Mouse (Mus musculus) MEL (cell line): ENCODE data around the gene Nup88. TPM values are rescaled to one million over a fixed set of nuclear protein-coding genes. Genes with fewer than 3 reads are reported as not detected.

Experiments used
- DNase-seq: peaks from one replicate; pipeline ENCODE4 v3.0.0; 2011; ENCODE audit warnings: low read depth, low spot score
- H3K27ac ChIP-seq: 2 replicates; pipeline ENCODE4 v1.5.1; 2012; ENCODE audit warnings: low read depth, mild to moderate bottlenecking, control low read depth, low read length, moderate library complexity; ENCODE audit not compliant: control insufficient read depth
- H3K27me3 ChIP-seq, 2 experiments: fragments of 150-350 bp in 1 of 2; sonication (generic) in 1 of 2; 2 replicates each; pipeline ENCODE4 v1.6.1; 2012; ENCODE audit warnings: low read length in 2 of 2, mild to moderate bottlenecking in 2 of 2, improper control_type of control experiment in 1 of 2, moderate library complexity in 1 of 2; ENCODE audit not compliant: insufficient read depth in 2 of 2, control insufficient read depth in 1 of 2
- H3K36me3 ChIP-seq, 2 experiments: 2 replicates each; pipeline ENCODE4 v1.6.1; 2012 to 2014; ENCODE audit warnings: low read length in 2 of 2, improper control_type of control experiment in 1 of 2, inconsistent platforms in 1 of 2, mild to moderate bottlenecking in 1 of 2; ENCODE audit not compliant: insufficient read depth in 2 of 2, control insufficient read depth in 1 of 2
- H3K4me1 ChIP-seq, 2 experiments: fragments of 150-350 bp in 1 of 2; sonication (generic) in 1 of 2; 2 replicates each; pipeline ENCODE4 v1.6.1; 2012; ENCODE audit warnings: low read length in 2 of 2, improper control_type of control experiment in 1 of 2, mild to moderate bottlenecking in 1 of 2; ENCODE audit not compliant: insufficient read depth in 2 of 2, control insufficient read depth in 1 of 2
- H3K4me3 ChIP-seq, 2 experiments: fragments of 150-350 bp in 1 of 2; sonication (generic) in 1 of 2; 2 replicates each; pipeline ENCODE4 v1.5.1; 2012; ENCODE audit warnings: low read depth in 2 of 2, low read length in 2 of 2, mild to moderate bottlenecking in 2 of 2, moderate library complexity in 2 of 2, control low read depth in 1 of 2, improper control_type of control experiment in 1 of 2; ENCODE audit not compliant: control insufficient read depth in 1 of 2, insufficient read depth in 1 of 2
- H3K79me2 ChIP-seq: 2 replicates; pipeline ENCODE4 v1.6.1; 2012; ENCODE audit warnings: mild to moderate bottlenecking, low read length, moderate library complexity; ENCODE audit not compliant: control insufficient read depth, poor library complexity, insufficient read depth
- H3K9ac ChIP-seq: 2 replicates; pipeline ENCODE4 v1.6.1; 2012; ENCODE audit warnings: low read depth, mild to moderate bottlenecking, control low read depth, low read length, moderate library complexity; ENCODE audit not compliant: control insufficient read depth, poor library complexity, severe bottlenecking
- H3K9me3 ChIP-seq: fragments of 150-350 bp; sonication (generic); replicated peaks from 2 replicates; pipeline ENCODE4 v1.6.1; 2012; ENCODE audit warnings: mild to moderate bottlenecking, low read length, improper control_type of control experiment, moderate library complexity; ENCODE audit not compliant: insufficient read depth
- CHD1 ChIP-seq: IDR thresholded peaks from 2 replicates; pipeline ENCODE4 v1.6.1; 2012; ENCODE audit warnings: low read depth, mild to moderate bottlenecking, inconsistent platforms, low read length, improper control_type of control experiment
- CHD2 ChIP-seq: IDR thresholded peaks from 2 replicates; pipeline ENCODE4 v1.6.1; 2011; ENCODE audit warnings: low read length, improper control_type of control experiment
- CTCF ChIP-seq, 3 experiments: IDR thresholded peaks in 2 of 3; conservative IDR thresholded peaks in 1 of 3; 2 replicates each; pipeline ENCODE4 v1.5.1; 2011 to 2012; ENCODE audit warnings: low read length in 3 of 3, low read depth in 2 of 3, mild to moderate bottlenecking in 2 of 3, improper control_type of control experiment in 1 of 3, inconsistent platforms in 1 of 3, mixed read lengths in 1 of 3, moderate library complexity in 1 of 3; ENCODE audit not compliant: control insufficient read depth in 1 of 3, insufficient read depth in 1 of 3, poor library complexity in 1 of 3, severe bottlenecking in 1 of 3
- EP300 ChIP-seq, 2 experiments: IDR thresholded peaks; 2 replicates each; pipeline ENCODE4 v1.6.1; 2011; ENCODE audit warnings: improper control_type of control experiment in 2 of 2, low read length in 2 of 2, low read depth in 1 of 2, mild to moderate bottlenecking in 1 of 2
- ETS1 ChIP-seq: IDR thresholded peaks from 2 replicates; pipeline ENCODE4 v1.6.1; 2012; ENCODE audit warnings: low read depth, mild to moderate bottlenecking, inconsistent platforms, low read length, improper control_type of control experiment, moderate library complexity
- GABPA ChIP-seq: IDR thresholded peaks from 2 replicates; pipeline ENCODE4 v1.6.1; 2012; ENCODE audit warnings: low read depth, mild to moderate bottlenecking, inconsistent platforms, low read length, improper control_type of control experiment, moderate library complexity
- JUND ChIP-seq: IDR thresholded peaks from 2 replicates; pipeline ENCODE4 v1.6.1; 2011; ENCODE audit warnings: low read depth, mild to moderate bottlenecking, improper control_type of control experiment, low read length
- KAT2A ChIP-seq: conservative IDR thresholded peaks from 2 replicates; pipeline ENCODE4 v1.6.1; 2012; ENCODE audit warnings: low read depth, low read length, improper control_type of control experiment, inconsistent platforms
- MAFK ChIP-seq: IDR thresholded peaks from 2 replicates; pipeline ENCODE4 v1.6.1; 2011; ENCODE audit warnings: low read depth, mild to moderate bottlenecking, low read length, improper control_type of control experiment, borderline replicate concordance
- MAX ChIP-seq: IDR thresholded peaks from 2 replicates; pipeline ENCODE4 v1.6.1; 2011; ENCODE audit warnings: low read length, improper control_type of control experiment
- MXI1 ChIP-seq: IDR thresholded peaks from 2 replicates; pipeline ENCODE4 v1.6.1; 2011; ENCODE audit warnings: mild to moderate bottlenecking, low read depth, low read length, improper control_type of control experiment
- MYB ChIP-seq: IDR thresholded peaks from 2 replicates; pipeline ENCODE4 v1.6.1; 2011; ENCODE audit warnings: mild to moderate bottlenecking, low read depth, low read length, improper control_type of control experiment
- NRF1 ChIP-seq: IDR thresholded peaks from 2 replicates; pipeline ENCODE4 v1.6.1; 2014; ENCODE audit warnings: low read depth, mild to moderate bottlenecking, inconsistent platforms, low read length, improper control_type of control experiment, moderate library complexity; ENCODE audit not compliant: poor library complexity, insufficient read depth, severe bottlenecking
- POLR2AphosphoS2 ChIP-seq: IDR thresholded peaks from 2 replicates; pipeline ENCODE4 v1.6.1; 2011; ENCODE audit warnings: low read length, improper control_type of control experiment
- POLR2AphosphoS5 ChIP-seq: IDR thresholded peaks from 2 replicates; pipeline ENCODE4 v1.6.1; 2012; ENCODE audit warnings: low read depth, borderline replicate concordance, mild to moderate bottlenecking, inconsistent platforms, low read length, moderate library complexity, mixed read lengths
- RAD21 ChIP-seq: IDR thresholded peaks from 2 replicates; pipeline ENCODE4 v1.6.1; 2011; ENCODE audit warnings: mild to moderate bottlenecking, low read depth, low read length, improper control_type of control experiment
- SMC3 ChIP-seq: IDR thresholded peaks from 2 replicates; pipeline ENCODE4 v1.6.1; 2011; ENCODE audit warnings: low read depth, low read length, improper control_type of control experiment
- TAL1 ChIP-seq: IDR thresholded peaks from 2 replicates; pipeline ENCODE4 v1.6.1; 2012; ENCODE audit warnings: mild to moderate bottlenecking, inconsistent platforms, low read length, moderate library complexity, mixed read lengths
- TBP ChIP-seq: IDR thresholded peaks from 2 replicates; pipeline ENCODE4 v1.8.0; 2011; ENCODE audit warnings: low read depth, low read length, improper control_type of control experiment
- TCF12 ChIP-seq: IDR thresholded peaks from 2 replicates; pipeline ENCODE4 v1.6.1; 2014; ENCODE audit warnings: low read depth, mild to moderate bottlenecking, inconsistent platforms, low read length, improper control_type of control experiment, moderate library complexity
- UBTF ChIP-seq: IDR thresholded peaks from 2 replicates; pipeline ENCODE4 v1.6.1; 2012; ENCODE audit warnings: low read depth, mild to moderate bottlenecking, inconsistent platforms, low read length, improper control_type of control experiment, moderate library complexity, borderline replicate concordance; ENCODE audit not compliant: insufficient read depth
- ZC3H11A ChIP-seq: IDR thresholded peaks from 2 replicates; pipeline ENCODE4 v1.6.1; 2012; ENCODE audit warnings: low read depth, mild to moderate bottlenecking, inconsistent platforms, low read length, improper control_type of control experiment
- ZNF384 ChIP-seq: IDR thresholded peaks from 2 replicates; pipeline ENCODE4 v1.6.1; 2012; ENCODE audit warnings: low read depth, mild to moderate bottlenecking, inconsistent platforms, low read length, improper control_type of control experiment
- polyA plus RNA-seq, 2 experiments: library from polyadenylated mRNA; stranded (reverse) in 1 of 2; unstranded in 1 of 2; fragments of >175 nt in 1 of 2; fragments of >200 nt in 1 of 2; gene quantifications; 2 replicates each; pipeline versions ENCODE4 v1.2.1 to v1.2.4; 2012; ENCODE audit warnings: low replicate concordance in 2 of 2, low read depth in 1 of 2; ENCODE audit not compliant: insufficient read length in 2 of 2, insufficient read depth in 1 of 2, missing spikeins in 1 of 2
- total RNA-seq: library from RNA; depleted of rRNA; stranded (reverse); fragments of 300-350 nt; gene quantifications from 2 replicates; pipeline ENCODE4 v1.2.3, GENCODE M21; 2012

Nup88 gene
- total and polyA plus RNA-seq, 3 experiments: 56.3 to 72.5 TPM; not detected in 1

DNA sequence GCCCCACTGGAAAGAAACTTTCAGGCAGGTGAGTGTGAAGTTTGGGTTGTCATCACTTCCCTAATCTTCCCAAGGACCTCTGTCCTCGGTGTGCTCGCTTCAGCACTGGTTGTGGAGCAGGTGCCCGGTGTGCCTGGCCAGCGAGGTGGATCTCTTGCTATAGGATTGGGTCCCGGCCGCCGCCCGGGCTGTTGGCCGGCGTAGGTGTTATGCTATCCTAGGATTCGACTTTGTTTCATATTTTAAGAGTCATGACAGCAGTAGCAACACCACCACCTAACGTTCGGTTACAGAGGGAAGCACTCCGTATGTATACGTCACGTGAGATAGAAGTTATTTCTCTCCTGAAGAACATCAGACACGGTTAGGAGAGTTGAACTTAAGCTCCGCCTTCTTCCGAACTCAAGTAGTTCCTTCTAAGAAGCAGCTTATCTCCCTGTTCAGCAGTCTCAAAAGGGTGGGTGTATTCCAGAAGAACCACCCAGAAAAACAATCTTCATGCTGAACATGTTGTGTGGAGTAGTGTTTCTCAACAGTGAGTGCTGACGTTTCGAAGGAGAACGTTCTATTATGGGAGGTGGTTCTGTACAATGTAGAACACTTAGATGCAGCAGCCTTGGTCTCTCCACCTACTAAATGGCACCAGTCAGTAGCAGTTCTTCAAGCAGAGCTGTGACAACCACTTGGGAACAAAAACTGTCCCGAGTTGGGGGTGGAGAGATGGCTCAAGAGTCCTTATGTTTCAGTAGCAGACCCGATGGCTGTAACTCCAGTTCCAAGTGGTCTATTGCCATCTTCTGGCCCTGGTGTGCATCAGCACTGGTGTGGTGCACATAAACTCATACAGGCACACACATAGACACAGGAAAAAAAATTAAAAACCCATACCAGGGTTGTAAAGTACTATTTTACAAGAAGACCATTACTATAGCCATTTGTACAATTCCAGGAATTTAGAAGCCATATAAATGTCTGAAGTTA, 1.1 kb upstream of the Nup88 start (continued):
- TF ChIP-seq MXI1 (peak; percentile 84), ZNF384 (no peak), MAX (peak; percentile 80; the same call in 1 of the 2 replicates), CTCF (IDR thresholded peaks at IDR 0.05 in 2 of 3, conservative IDR thresholded peaks at IDR 0.05 in 1 of 3; ENCODE audit: control insufficient read depth in 1 of 3, insufficient read depth in 1 of 3, low read depth in 2 of 3, low read length in 3 of 3, poor library complexity in 1 of 3, severe bottlenecking in 1 of 3) (peak; percentile 35 to 60 (median 52)), ZC3H11A (no peak), EP300 (IDR thresholded peaks at IDR 0.05; ENCODE audit: low read depth in 1 of 2, low read length in 2 of 2) (peak; percentile 66 to 76; a peak in 3 of 4 replicates), SMC3 (no peak), KAT2A (no peak), POLR2AphosphoS2 (0 out of 2 replicates have a peak, but pooled peaks have one; percentile 9), MYB (peak; percentile 37; the same call in 1 of the 2 replicates), JUND (no peak), TAL1 (peak; percentile 65), TCF12 (peak; percentile 44; the same call in 1 of the 2 replicates), TBP (peak; percentile 74; the same call in 1 of the 2 replicates), NRF1 (no peak), CHD1 (no peak), CHD2 (no peak), GABPA (no peak), RAD21 (peak; percentile 3), MAFK (no peak), POLR2AphosphoS5 (no peak), UBTF (no peak)

DNA sequence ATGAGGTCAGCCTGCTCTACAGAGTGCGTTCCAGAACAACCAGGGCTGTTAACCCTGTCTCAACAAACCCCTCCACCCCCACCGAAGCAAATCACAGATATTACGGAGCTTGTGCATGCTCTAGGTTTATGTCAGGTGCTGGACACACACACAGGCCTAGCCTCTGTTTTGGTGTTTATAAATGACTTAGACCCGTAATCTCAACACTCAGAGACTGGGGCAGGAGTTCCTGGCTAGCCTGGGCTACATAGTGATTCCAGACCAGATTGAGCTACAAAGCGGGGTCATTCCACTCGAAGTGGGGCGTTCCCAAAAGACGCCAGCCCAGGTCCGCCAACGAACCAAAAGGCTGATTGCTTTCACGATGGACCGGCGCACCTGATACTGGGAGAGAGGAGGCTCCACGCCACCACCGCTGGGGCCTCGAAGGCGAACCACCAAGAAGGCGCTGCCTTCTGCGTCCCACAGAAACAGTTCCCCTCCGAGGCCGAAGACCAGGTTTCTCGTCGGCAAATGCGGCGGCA, 440 bp downstream of the Nup88 start:
- peaks cover 7 to 14% of the 10 kb centered on the region in 2 experiments for H3K4me1 ChIP-seq
- 0 out of 2 replicates have a peak, but pooled peaks have one; percentile 3 for TF ChIP-seq ETS1
- no peak for TF ChIP-seq CHD2
- peak; percentile 54; the same call in 1 of the 2 replicates for TF ChIP-seq MXI1
- peak; percentile 76; the same call in 1 of the 2 replicates for TF ChIP-seq CHD1
- TF ChIP-seq POLR2AphosphoS2: no peak
- TF ChIP-seq, all 39 proteins: peak for 3
- no peaks in the 10 kb centered on the region for H3K27me3 ChIP-seq
- H3K4me3 ChIP-seq: peak overlapping the region; percentile 73 to 91
- H3K79me2 ChIP-seq: peaks cover 21% of the 10 kb centered on the region
- DNase-seq: no peak
- H3K27ac ChIP-seq: peak overlapping the region; percentile 62
- H3K9ac ChIP-seq: peak overlapping the region; percentile 87
- H3K9me3 ChIP-seq: no peaks in the 10 kb centered on the region
- H3K36me3 ChIP-seq: peaks cover 17 to 20% of the 10 kb centered on the region in 2 experiments
